Mouse (Mus musculus): ENCODE measurements around the gene Lbr.

- no peak for TF ChIP-seq CTCF (IDR thresholded peaks at IDR 0.05; ENCODE audit: insufficient read depth, low read length)
- no peak for TF ChIP-seq POLR2A (IDR thresholded peaks at IDR 0.05; ENCODE audit: borderline replicate concordance, extremely low read depth, low read depth, low read length)
These were observed 20.0 kb upstream of the Lbr start for GRCm38 (mm10) chr1:181862676-181863374.

All from lung, adult 2 months (tissue).